Mouse (Mus musculus): Measurements from ENCODE around the gene Dydc2.
"Not testable (repeated sequence)": the region's sequence is repeated elsewhere in the genome, so short reads cannot be mapped to it uniquely, and the experiment has no call there.

The Dydc2 gene

GRCm38 (mm10) chr14:41069108-41069507, at the start of gene Dydc2:
Dydc2 (minus strand) TSS chr14:41069208.
- DNase-seq: no peak

- DNase-seq: no peak
These were observed 47.3 kb upstream of the Dydc2 start for GRCm38 (mm10) chr14:41116271-41116670.

GRCm38 (mm10) chr14:41112944-41113343, 43.9 kb upstream of the Dydc2 start:
- DNase-seq: no peak

GRCm38 (mm10) chr14:41111031-41111668, 42.1 kb upstream of the Dydc2 start:
- DNase-seq: no peak

GRCm38 (mm10) chr14:41104853-41105444, 35.9 kb upstream of the Dydc2 start, which contains the start of gene Mat1a:
Mat1a (plus strand) TSS chr14:41105035.
- DNase-seq: no peak

- no peak for DNase-seq
These were observed 33.3 kb upstream of the Dydc2 start for GRCm38 (mm10) chr14:41102269-41102668.

- no peak for DNase-seq
These were observed 32.2 kb upstream of the Dydc2 start for GRCm38 (mm10) chr14:41101242-41101641.

GRCm38 (mm10) chr14:41100712-41101111, 31.7 kb upstream of the Dydc2 start:
- DNase-seq: no peak

- no peak for DNase-seq
These were observed 29.7 kb upstream of the Dydc2 start for GRCm38 (mm10) chr14:41098726-41099125.

GRCm38 (mm10) chr14:41096296-41096860, 27.4 kb upstream of the Dydc2 start:
- no peak for DNase-seq

GRCm38 (mm10) chr14:41094114-41094513, 25.1 kb upstream of the Dydc2 start:
- DNase-seq: no peak

GRCm38 (mm10) chr14:41090777-41091176, 21.8 kb upstream of the Dydc2 start:
- DNase-seq: no peak

- DNase-seq: no peak
These were observed 18.5 kb upstream of the Dydc2 start for GRCm38 (mm10) chr14:41087509-41087908.

GRCm38 (mm10) chr14:41082408-41082807, 13.4 kb upstream of the Dydc2 start:
- no peak for DNase-seq

GRCm38 (mm10) chr14:41072944-41073275, 3.9 kb upstream of the Dydc2 start:
- DNase-seq: no peak

GRCm38 (mm10) chr14:41072229-41072943, 3.4 kb upstream of the Dydc2 start, which contains the start of gene Dydc1:
Dydc1 (plus strand) TSS chr14:41072911.
- DNase-seq: peak; percentile 17

GRCm38 (mm10) chr14:41070343-41070742, 1.3 kb upstream of the Dydc2 start:
- no peak for DNase-seq

- no peak for DNase-seq
These were observed 2.6 kb downstream of the Dydc2 start for GRCm38 (mm10) chr14:41066416-41066815.

- no peak for DNase-seq
These were observed 3.8 kb downstream of the Dydc2 start for GRCm38 (mm10) chr14:41065168-41065567.

GRCm38 (mm10) chr14:41053190-41053589, 15.8 kb downstream of the Dydc2 start:
- DNase-seq: not testable (repeated sequence)

- DNase-seq: no peak
These were observed 16.5 kb downstream of the Dydc2 start for GRCm38 (mm10) chr14:41052481-41052880.

- no peak for DNase-seq
These were observed 18.5 kb downstream of the Dydc2 start for GRCm38 (mm10) chr14:41050471-41050870.

GRCm38 (mm10) chr14:41047402-41047801, 21.6 kb downstream of the Dydc2 start:
- DNase-seq: no peak

Data from cerebellum, adult 11-12 months (tissue).